Mouse (Mus musculus): Measurements from ENCODE around the gene Slc30a9. TPM values are rescaled to one million over a fixed set of nuclear protein-coding genes. Genes with fewer than 3 reads are reported as not detected.

Gene Slc30a9
- polyA plus RNA-seq, 1 experiment from 2014 or later, result 150 TPM

DNA sequence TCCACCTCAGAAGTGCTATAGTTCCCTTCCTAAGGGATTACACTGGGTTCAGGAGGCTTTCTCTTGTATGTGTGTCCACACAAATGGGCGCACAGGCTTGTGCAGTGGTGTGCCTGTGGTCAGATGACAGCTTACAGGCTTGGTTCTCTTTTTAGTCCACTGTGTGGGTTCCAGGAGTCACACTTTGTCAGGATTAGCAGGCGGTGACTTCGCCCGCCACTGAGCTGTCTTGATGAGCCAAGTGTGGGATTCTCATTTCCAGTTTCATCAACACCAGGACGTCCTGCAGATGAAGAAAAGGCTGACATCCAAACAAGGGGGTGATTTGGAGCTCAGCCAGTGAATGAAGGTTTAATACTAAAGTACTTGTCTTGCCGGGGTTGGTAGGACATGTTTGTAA is 11.1 kb upstream of the Slc30a9 start:
- H3K4me2 ChIP-seq, result no peak overlapping the region

DNA sequence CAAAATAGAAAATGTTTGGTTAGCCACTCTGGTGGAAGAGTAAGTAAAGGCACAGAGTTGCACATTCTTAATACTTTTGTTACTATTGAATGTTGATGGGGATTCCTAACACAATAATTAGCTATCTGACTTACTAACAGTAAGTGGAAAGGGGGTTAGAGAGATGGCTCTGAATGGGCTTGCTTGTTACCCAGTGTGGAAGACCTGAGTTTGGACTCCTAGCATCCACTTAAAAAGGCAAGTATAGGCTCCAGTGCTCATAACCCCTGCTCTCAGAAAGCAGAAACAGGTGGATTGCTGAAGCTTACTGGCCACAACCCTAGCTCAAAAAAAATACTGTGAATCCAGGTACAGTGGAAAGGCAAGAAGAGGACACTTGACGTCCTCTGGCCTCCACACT is 10.6 kb upstream of the Slc30a9 start:
- Histone ChIP-seq H3K4me3 (no peak overlapping the region), H3K27ac (ENCODE audit: poor library complexity, severe bottlenecking) (no peak overlapping the region), H3K4me2 (no peak overlapping the region), H3K27me3 (replicated peaks) (no peaks in the 10 kb centered on the region), H3K9ac (no peak overlapping the region), H3K36me3 (peaks cover 27% of the 10 kb centered on the region), H3K9me3 (replicated peaks) (no peaks in the 10 kb centered on the region), H3K4me1 (replicated peaks) (no peaks in the 10 kb centered on the region)
- ATAC-seq (ENCODE audit: insufficient number of reproducible peaks, low FRiP score), result no peak
- WGBS, result 83% methylated on average over 1 of the region's 1 CpGs

More for the DNA sequence above, 11.1 kb upstream of the Slc30a9 start:
- H3K4me1 ChIP-seq (replicated peaks), result no peaks in the 10 kb centered on the region
- H3K27me3 ChIP-seq (replicated peaks), result no peaks in the 10 kb centered on the region
- H3K4me3 ChIP-seq, result no peak overlapping the region
- H3K9me3 ChIP-seq (replicated peaks), result no peaks in the 10 kb centered on the region
- ATAC-seq (ENCODE audit: insufficient number of reproducible peaks, low FRiP score), result no peak
- no peak overlapping the region for H3K9ac ChIP-seq
- H3K27ac ChIP-seq (ENCODE audit: poor library complexity, severe bottlenecking), result no peak overlapping the region
- 79% methylated on average over 6 of the region's 6 CpGs for WGBS
- peaks cover 27% of the 10 kb centered on the region for H3K36me3 ChIP-seq

GRCm38 (mm10) chr5:67297026-67297813 is 9.5 kb upstream of the Slc30a9 start:
- Histone ChIP-seq H3K36me3 (peaks cover 22% of the 10 kb centered on the region; the same call in 1 of the 2 replicates), H3K4me2 (no peak overlapping the region), H3K27me3 (replicated peaks) (no peaks in the 10 kb centered on the region), H3K9me3 (replicated peaks) (no peaks in the 10 kb centered on the region), H3K4me3 (no peak overlapping the region), H3K9ac (no peak overlapping the region), H3K4me1 (replicated peaks) (no peaks in the 10 kb centered on the region), H3K27ac (ENCODE audit: poor library complexity, severe bottlenecking) (no peak overlapping the region)
- 85% methylated on average over 5 of the region's 5 CpGs for WGBS
- ATAC-seq (ENCODE audit: insufficient number of reproducible peaks, low FRiP score), result no peak

DNA sequence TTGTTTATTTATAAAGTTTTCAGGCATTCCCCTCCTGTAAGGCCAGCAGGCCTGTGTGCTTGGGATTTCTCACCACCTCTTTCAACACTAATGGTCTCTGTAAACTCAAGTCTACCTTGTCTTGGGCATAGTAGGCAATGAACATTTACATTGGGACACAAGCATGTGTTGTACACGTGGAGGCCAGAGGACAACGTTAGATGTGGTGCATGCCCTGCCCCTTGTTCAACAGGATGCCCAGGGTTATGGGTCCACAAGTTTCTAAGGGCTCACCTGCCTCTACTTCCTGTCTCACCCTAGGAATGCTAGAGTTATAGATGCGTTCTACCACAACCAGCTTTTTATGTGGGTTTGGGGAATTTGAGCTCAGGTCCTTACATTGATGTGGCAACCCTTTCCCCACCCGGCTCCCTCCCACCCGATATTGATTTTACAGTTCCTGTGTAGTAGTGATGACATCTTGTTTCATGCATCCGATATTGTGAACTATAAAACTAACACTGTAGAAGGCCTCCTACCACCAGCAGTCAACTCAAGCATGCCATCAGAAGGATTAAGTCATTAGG is 6.8 kb upstream of the Slc30a9 start:
- no peak for ATAC-seq (ENCODE audit: insufficient number of reproducible peaks, low FRiP score)
- 91% methylated on average over 6 of the region's 6 CpGs for WGBS
- 0 out of 2 replicates have a peak, but pooled peaks cover 10% of the 10 kb centered on the region for H3K36me3 ChIP-seq

GRCm38 (mm10) chr5:67300926-67301597 is 5.7 kb upstream of the Slc30a9 start:
- WGBS, result 94% methylated on average over 8 of the region's 8 CpGs
- H3K9me3 ChIP-seq (replicated peaks), result no peaks in the 10 kb centered on the region
- H3K4me2 ChIP-seq, result no peak overlapping the region
- H3K27ac ChIP-seq (ENCODE audit: poor library complexity, severe bottlenecking), result no peak overlapping the region
- H3K4me1 ChIP-seq (replicated peaks), result no peaks in the 10 kb centered on the region
- H3K4me3 ChIP-seq, result no peak overlapping the region
- H3K36me3 ChIP-seq, result 0 out of 2 replicates have a peak, but pooled peaks cover 3% of the 10 kb centered on the region
- no peak overlapping the region for H3K9ac ChIP-seq
- H3K27me3 ChIP-seq (replicated peaks), result no peaks in the 10 kb centered on the region
- no peak for ATAC-seq (ENCODE audit: insufficient number of reproducible peaks, low FRiP score)

More for the DNA sequence above, 6.8 kb upstream of the Slc30a9 start:
- no peaks in the 10 kb centered on the region for H3K4me1 ChIP-seq (replicated peaks)
- no peak overlapping the region for H3K4me3 ChIP-seq
- no peak overlapping the region for H3K4me2 ChIP-seq
- H3K27me3 ChIP-seq (replicated peaks), result no peaks in the 10 kb centered on the region
- H3K9ac ChIP-seq, result no peak overlapping the region
- H3K27ac ChIP-seq (ENCODE audit: poor library complexity, severe bottlenecking), result no peak overlapping the region
- no peaks in the 10 kb centered on the region for H3K9me3 ChIP-seq (replicated peaks)

- no peak overlapping the region for H3K9ac ChIP-seq
These were observed 4.9 kb upstream of the Slc30a9 start for GRCm38 (mm10) chr5:67301722-67302331.

DNA sequence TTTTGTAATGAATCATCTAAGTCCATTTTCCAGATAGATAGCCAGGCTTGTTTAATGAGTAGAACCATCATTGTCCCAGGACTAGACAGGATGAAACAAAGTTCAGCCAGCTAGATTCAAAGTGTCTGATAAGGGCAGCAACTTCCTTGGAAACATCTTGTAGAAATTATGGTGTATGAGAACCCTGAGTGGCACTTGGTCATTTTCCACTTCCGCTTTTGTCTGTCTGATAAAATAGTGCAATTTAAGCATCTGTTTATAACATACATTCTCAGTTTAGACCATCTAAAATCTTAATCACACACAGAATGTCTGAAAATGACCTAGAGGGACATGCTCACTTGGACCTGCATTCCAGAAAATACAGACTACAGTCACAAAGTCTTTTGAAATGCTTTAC is 2.9 kb upstream of the Slc30a9 start:
- ATAC-seq (ENCODE audit: insufficient number of reproducible peaks, low FRiP score), result no peak
- peaks cover 8% of the 10 kb centered on the region for H3K4me1 ChIP-seq (replicated peaks)
- no peak overlapping the region for H3K27ac ChIP-seq (ENCODE audit: poor library complexity, severe bottlenecking)
- no peaks in the 10 kb centered on the region for H3K36me3 ChIP-seq
- H3K9ac ChIP-seq, result no peak overlapping the region
- H3K4me3 ChIP-seq, result no peak overlapping the region
- no peaks in the 10 kb centered on the region for H3K27me3 ChIP-seq (replicated peaks)
- H3K9me3 ChIP-seq (replicated peaks), result no peaks in the 10 kb centered on the region
- no peak overlapping the region for H3K4me2 ChIP-seq
- 80% methylated on average over 1 of the region's 1 CpGs for WGBS

More at GRCm38 (mm10) chr5:67301722-67302331, 4.9 kb upstream of the Slc30a9 start:
- WGBS, result 80% methylated on average over 7 of the region's 8 CpGs
- H3K27ac ChIP-seq (ENCODE audit: poor library complexity, severe bottlenecking), result no peak overlapping the region
- no peak overlapping the region for H3K4me2 ChIP-seq
- H3K9me3 ChIP-seq (replicated peaks), result no peaks in the 10 kb centered on the region
- no peaks in the 10 kb centered on the region for H3K27me3 ChIP-seq (replicated peaks)
- H3K4me3 ChIP-seq, result no peak overlapping the region
- no peaks in the 10 kb centered on the region for H3K4me1 ChIP-seq (replicated peaks)
- ATAC-seq (ENCODE audit: insufficient number of reproducible peaks, low FRiP score), result 0 out of 2 replicates have a peak, but pooled peaks have one; percentile 34
- no peaks in the 10 kb centered on the region for H3K36me3 ChIP-seq

DNA sequence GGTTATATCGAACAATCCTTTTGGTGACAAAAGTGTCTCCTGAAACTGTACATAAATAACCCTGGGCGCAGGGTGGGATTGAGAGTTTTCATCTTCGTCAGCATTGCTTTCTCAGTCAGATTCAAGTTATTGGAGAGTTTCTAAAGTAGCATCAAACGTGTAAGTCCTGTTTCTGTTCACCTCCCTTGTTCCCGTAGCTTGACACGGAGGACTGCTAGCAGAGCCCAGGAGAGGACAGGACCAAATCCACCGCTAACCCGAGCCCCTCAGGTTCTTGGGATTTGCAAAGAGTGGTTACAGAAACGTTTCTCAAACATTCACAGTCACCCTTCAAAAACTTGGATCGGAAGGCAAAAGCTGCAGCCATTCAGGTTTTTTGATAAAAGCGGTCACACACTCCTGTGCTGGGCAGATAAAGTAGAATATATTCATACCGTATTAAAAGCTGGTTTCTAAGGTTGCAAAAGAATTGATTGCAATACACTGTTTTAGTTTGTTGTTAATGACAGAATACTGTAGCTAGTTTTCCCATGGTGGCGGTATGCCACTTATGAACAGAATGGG is 986 bp downstream of the Slc30a9 start:
- peak overlapping the region; percentile 78 for H3K4me2 ChIP-seq
- peak overlapping the region; percentile 87 for H3K9ac ChIP-seq
- no peak for ATAC-seq (ENCODE audit: insufficient number of reproducible peaks, low FRiP score)
- peak overlapping the region; percentile 68; the same call in 1 of the 2 replicates for H3K27ac ChIP-seq (ENCODE audit: poor library complexity, severe bottlenecking)
- no peaks in the 10 kb centered on the region for H3K9me3 ChIP-seq (replicated peaks)
- peaks cover 15% of the 10 kb centered on the region for H3K4me1 ChIP-seq (replicated peaks)
- WGBS, result 22% methylated on average over 13 of the region's 13 CpGs
- peak overlapping the region; percentile 71 for H3K4me3 ChIP-seq
- H3K27me3 ChIP-seq (replicated peaks), result no peaks in the 10 kb centered on the region
- peaks cover 11% of the 10 kb centered on the region for H3K36me3 ChIP-seq

DNA sequence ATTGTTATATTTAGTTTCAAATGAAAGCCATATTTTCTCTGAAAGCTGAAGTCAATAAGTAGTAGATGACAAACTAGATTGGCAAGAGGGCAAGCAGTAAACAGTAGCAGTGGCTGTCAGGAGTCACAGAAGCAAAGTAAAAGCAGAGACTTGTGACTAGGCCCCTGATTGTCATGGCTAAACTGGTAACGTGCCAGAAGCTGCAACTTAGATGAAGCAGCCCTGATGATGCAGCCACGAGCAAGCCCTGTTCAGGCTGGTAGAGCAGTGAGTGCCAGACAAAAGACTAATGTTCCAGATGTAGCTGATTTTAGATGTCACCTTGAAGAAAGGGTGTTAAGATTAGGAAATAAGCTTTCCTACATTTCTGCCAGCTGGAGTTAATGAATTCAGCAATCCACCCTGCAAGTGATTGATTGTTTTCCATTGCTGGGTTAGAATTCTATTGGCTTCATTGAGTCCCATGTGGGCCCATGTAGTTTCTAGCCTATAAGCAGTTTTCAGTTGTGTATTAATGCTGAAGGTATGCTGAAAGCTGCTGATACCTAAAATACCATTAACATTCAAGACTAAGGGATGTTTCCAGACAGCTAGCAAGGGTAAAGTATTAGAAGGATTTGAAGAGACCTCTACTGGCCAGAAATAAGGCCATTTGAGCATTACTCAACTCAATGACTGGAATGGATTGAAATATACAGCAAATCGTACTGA is 5.2 kb downstream of the Slc30a9 start:
- Histone ChIP-seq H3K4me3 (no peak overlapping the region), H3K4me1 (replicated peaks) (peaks cover 15% of the 10 kb centered on the region), H3K9ac (no peak overlapping the region), H3K27me3 (replicated peaks) (no peaks in the 10 kb centered on the region), H3K9me3 (replicated peaks) (no peaks in the 10 kb centered on the region), H3K4me2 (no peak overlapping the region), H3K27ac (ENCODE audit: poor library complexity, severe bottlenecking) (no peak overlapping the region), H3K36me3 (peaks cover 18% of the 10 kb centered on the region)
- WGBS, result 77% methylated on average over 3 of the region's 3 CpGs
- no peak for ATAC-seq (ENCODE audit: insufficient number of reproducible peaks, low FRiP score)

- no peaks in the 10 kb centered on the region for H3K9me3 ChIP-seq (replicated peaks)
- no peaks in the 10 kb centered on the region for H3K27me3 ChIP-seq (replicated peaks)
- H3K4me2 ChIP-seq, result no peak overlapping the region
- H3K4me1 ChIP-seq (replicated peaks), result peaks cover 15% of the 10 kb centered on the region
- H3K36me3 ChIP-seq, result peaks cover 21% of the 10 kb centered on the region
- no peak overlapping the region for H3K4me3 ChIP-seq
- no peak overlapping the region for H3K27ac ChIP-seq (ENCODE audit: poor library complexity, severe bottlenecking)
- no peak for ATAC-seq (ENCODE audit: insufficient number of reproducible peaks, low FRiP score)
- no peak overlapping the region for H3K9ac ChIP-seq
- WGBS, result 93% methylated on average over 3 of the region's 3 CpGs
These were observed 5.7 kb downstream of the Slc30a9 start for GRCm38 (mm10) chr5:67312522-67312851.
